Mouse (Mus musculus): ENCODE measurements at regions not wholly inside any gene's neighbourhood (a gene's known extent, or its start where the extent isn't known, plus 50 kb on each side); places are given as distances from the start of the nearest gene placed in this dataset.

DNA sequence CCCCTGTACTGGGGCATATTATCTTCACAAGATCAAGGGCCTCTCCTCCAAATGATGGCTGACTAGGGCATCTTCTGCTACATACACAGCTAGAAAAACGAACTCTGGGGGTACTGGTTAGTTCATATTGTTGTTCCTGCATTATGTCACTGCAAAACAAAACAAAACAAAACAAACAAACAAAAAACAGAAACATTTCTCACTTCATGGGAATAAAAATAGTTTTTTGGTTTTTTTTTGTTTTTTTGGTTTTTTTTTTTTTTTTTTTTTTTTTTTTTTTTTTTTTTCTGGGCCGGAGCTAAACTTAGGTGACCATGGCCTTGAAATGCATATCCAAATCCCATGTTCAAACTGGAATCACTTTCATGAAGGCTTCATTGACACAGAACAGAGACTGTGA is 1184.4 kb downstream of the Efna5 start:
- DNase-seq, result no peak

DNA sequence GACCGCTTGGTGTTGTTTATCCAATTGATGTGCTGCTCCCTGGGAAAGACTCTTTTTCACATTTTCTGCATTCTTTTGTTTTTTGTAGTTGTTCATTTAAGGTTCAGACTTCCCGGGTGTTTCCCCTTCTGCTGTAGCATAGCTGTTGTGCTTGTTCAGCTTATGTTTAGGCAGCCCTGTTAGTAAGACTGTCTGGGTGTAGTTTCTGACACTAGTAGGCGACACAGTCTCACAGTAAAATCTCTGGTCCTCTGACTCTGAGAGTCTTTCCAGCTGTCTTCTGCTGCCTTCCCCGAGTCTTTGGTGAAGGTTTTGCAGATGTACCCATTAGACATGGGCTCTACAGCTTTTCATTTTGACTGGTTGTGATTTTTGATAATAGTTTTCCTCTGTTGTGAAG is 1194.8 kb downstream of the Efna5 start:
- DNase-seq, result no peak

GRCm38 (mm10) chr17:61684524-61684923 is 1196.6 kb downstream of the Efna5 start:
- no peak for DNase-seq

DNA sequence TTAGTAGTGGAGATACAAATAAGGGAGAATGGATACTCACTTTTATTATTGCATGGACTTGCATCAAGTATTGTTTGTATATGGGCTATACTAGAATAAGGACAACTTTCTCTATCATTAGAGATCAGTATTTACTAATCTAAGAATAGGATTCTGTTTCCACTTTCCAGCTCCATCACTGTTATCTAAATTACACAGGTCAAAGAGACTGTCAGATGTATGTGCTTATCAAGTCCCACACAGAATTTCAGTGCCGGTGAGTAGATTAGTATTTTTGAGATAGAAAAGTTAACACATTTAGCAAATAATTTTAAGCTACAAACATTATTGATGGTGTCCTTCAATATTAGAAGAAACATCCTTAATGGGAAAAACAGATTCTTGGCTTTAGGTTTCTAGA is 1210.5 kb downstream of the Efna5 start:
- DNase-seq, result no peak

- peak; percentile 74 for DNase-seq
Observed at GRCm38 (mm10) chr17:61667428-61667827, 1213.7 kb downstream of the Efna5 start.

DNA sequence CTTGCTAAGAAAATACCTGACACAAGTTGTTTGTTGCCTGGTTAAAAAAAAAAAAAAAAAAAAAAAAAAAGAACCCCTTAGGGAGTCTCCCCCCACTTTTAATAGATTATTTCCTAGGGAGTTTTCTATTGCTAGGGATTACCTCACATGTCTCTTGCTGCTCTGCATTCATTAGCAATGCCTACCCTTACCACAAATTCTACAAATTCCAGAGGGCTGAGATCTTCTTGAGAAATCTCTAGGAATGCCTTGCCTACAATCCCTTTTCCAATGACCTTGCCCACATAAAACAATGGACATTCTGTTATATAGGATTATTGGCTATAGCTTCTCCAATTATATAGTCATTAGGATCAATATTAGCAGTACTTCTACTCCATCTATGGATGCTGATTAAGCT is 1216.2 kb downstream of the Efna5 start:
- DNase-seq, result no peak

GRCm38 (mm10) chr17:61647576-61647975 is 1233.5 kb downstream of the Efna5 start:
- DNase-seq, result no peak

GRCm38 (mm10) chr17:61608286-61608685 is 1272.8 kb downstream of the Efna5 start:
- DNase-seq, result no peak

DNA sequence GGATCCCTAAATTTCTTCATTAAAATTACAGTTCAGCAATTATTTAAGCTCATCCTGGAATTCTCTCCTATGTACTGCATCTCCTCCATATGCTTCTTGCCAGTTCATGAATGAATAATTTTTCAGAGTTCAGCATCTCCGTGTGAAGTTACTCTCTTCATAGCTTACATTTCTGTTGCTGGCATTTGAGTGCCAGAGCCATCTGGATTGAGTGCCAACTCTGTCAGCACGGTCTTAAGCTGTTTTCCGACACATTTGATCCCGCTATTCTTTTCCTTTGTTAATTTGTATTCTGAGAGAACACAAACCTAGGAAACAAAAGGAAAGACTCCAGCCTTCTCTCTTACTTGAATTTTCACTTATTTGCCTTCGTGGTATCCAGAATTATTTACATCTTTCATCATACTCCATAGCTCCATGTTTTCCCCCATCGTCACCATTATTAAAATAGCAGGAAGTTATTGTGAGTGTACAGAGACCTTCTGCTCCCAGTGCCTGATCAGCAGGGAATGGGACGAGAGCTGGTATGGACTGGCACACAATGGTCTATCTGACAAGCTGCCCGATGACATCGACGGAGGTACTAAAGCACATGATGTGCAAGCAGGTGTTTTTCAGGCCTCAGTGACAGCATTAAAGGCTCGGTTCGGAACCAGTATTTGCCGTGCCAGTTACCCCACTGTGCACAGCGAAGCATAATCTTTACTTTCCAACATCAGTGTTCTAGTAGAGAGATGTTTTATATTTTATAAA is 1274.2 kb downstream of the Efna5 start:
- DNase-seq, result no peak

DNA sequence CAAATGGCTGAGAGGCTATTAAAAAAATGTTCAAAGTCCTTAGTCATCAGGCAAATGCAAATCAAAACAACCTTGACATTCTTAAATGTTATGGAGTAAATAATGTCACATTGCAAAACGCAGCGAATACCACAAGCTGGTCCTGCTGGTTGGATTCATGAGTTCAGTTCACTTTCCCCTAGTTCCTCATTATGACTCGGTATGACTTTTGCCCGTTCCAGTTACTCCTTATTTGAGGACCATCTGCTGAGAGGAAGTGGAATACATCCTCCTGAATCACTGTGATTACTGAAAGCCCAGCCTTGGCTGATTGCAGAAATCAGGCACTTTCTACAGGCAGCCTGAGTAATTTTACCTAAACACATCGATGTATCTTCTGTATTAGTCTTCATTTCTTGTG is 1276.9 kb downstream of the Efna5 start:
- no peak for DNase-seq

DNA sequence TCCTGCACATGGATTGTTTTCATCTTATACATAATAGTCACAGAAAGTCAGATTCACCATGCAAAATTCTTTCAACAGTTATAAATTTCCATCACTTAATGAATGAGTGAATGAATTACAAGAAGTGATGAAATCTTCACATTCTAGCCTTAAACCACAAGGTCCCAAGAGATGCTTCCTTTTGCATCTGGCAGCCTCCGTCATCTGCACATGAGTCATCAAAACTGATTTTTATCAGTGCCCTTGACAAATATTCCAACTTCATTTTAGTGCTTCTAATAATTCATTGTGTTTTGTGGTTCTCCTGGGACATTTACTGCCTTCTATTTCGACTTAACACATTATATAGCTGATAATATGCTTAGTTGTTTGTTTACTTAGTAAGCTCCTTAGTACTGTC is 1291.9 kb downstream of the Efna5 start:
- DNase-seq, result no peak

GRCm38 (mm10) chr17:61578895-61579294 is 1302.2 kb downstream of the Efna5 start:
- no peak for DNase-seq

GRCm38 (mm10) chr17:61570933-61571332 is 1310.2 kb downstream of the Efna5 start:
- DNase-seq, result no peak
